Mouse (Mus musculus) hindbrain, postnatal 0 days (tissue): ENCODE data around the gene Prr3. TPM values are rescaled to one million over a fixed set of nuclear protein-coding genes. Genes with fewer than 3 reads are reported as not detected.

Experiments
- ATAC-seq: fragments of 200-750 bp; cut with Nextera tagmentation; 2 replicates; pipeline ENCODE4 v1.8.0; 2017; ENCODE audit warnings: mild to moderate bottlenecking, moderate TSS enrichment, moderate library complexity
- DNase-seq: peaks from one replicate; pipeline ENCODE4 v3.0.0-alpha.2; 2015; ENCODE audit warnings: low spot score
- H3K27ac ChIP-seq: fragments of 300-500 bp; sonication (generic); 2 replicates; pipeline ENCODE4 v1.5.1; 2014; ENCODE audit warnings: mild to moderate bottlenecking
- H3K27me3 ChIP-seq: fragments of 300-500 bp; sonication (generic); 2 replicates; pipeline ENCODE4 v1.6.1; 2014; ENCODE audit warnings: low read length, mixed read lengths; ENCODE audit not compliant: insufficient read depth
- H3K36me3 ChIP-seq: fragments of 300-500 bp; sonication (generic); 2 replicates; pipeline ENCODE4 v1.6.1; 2014; ENCODE audit warnings: low read length, mixed read lengths; ENCODE audit not compliant: insufficient read depth
- H3K4me1 ChIP-seq: fragments of 300-500 bp; sonication (generic); 2 replicates; pipeline ENCODE4 v1.6.1; 2014; ENCODE audit warnings: antibody characterized with exemption, low read length, mixed read lengths; ENCODE audit not compliant: insufficient read depth
- H3K4me2 ChIP-seq: fragments of 300-500 bp; sonication (generic); 2 replicates; pipeline ENCODE4 v1.6.1; 2014; ENCODE audit warnings: low read depth, mild to moderate bottlenecking, low read length, moderate library complexity, mixed read lengths
- H3K4me3 ChIP-seq: fragments of 300-500 bp; sonication (generic); 2 replicates; pipeline ENCODE4 v1.5.1; 2014; ENCODE audit warnings: low read length
- H3K9ac ChIP-seq: fragments of 300-500 bp; sonication (generic); replicated peaks from 2 replicates; pipeline ENCODE4 v1.6.1; 2014; ENCODE audit warnings: mild to moderate bottlenecking, low read length, moderate library complexity, mixed read lengths
- H3K9me3 ChIP-seq: fragments of 300-500 bp; sonication (generic); 2 replicates; pipeline ENCODE4 v1.6.1; 2016; ENCODE audit warnings: low read length, mixed read lengths
- CTCF ChIP-seq: IDR thresholded peaks from 2 replicates; pipeline ENCODE4 v1.5.1; 2016; ENCODE audit warnings: antibody characterized with exemption, control low read depth, low read depth
- WGBS: fragments of 180-500 bp; shearing (Covaris S2); extraction: QIAGEN DNeasy Blood & Tissue Kit; methylation state at CpG from one replicate; pipeline ENCODE4 v1.1.7; 2014; 5-methylcytosine and 5-hydroxymethylcytosine counted together
- polyA plus RNA-seq: library from polyadenylated mRNA; unstranded; fragments of >200 nt; fragmentation: Nextera tagmentation; extraction: Ambion mirVana; gene quantifications from 2 replicates; pipeline ENCODE4 v1.2.1, GENCODE M21; 2015
- total RNA-seq: library from RNA; depleted of rRNA; stranded (reverse); fragments of >200 nt; gene quantifications from 2 replicates; pipeline ENCODE4 v1.2.3, GENCODE M21; 2014

Gene Prr3
- total and polyA plus RNA-seq, 2 experiments from 2014 or later, result 46.7 to 81.9 TPM

DNA sequence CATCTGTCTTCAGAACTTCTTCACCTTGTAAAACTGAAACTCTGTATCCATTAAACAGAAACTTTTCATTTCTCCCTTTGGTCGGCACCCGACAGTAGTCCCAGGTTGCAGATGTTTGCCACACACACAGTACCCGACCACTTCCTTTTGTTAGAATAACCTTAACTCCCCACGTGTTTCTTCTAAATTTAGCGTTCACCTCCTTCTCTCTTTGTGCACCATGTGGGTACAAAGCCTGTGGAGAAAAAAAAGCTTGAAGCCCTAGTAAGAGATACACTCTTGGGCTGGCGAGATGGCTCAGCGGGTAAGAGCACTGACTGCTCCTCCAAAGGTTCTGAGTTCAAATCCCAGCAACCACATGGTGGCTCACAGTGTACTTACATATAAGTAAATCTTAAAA is 19.3 kb upstream of the Prr3 start:
- 87% methylated on average over 7 of the region's 7 CpGs for WGBS
- TF ChIP-seq CTCF, result no peak

DNA sequence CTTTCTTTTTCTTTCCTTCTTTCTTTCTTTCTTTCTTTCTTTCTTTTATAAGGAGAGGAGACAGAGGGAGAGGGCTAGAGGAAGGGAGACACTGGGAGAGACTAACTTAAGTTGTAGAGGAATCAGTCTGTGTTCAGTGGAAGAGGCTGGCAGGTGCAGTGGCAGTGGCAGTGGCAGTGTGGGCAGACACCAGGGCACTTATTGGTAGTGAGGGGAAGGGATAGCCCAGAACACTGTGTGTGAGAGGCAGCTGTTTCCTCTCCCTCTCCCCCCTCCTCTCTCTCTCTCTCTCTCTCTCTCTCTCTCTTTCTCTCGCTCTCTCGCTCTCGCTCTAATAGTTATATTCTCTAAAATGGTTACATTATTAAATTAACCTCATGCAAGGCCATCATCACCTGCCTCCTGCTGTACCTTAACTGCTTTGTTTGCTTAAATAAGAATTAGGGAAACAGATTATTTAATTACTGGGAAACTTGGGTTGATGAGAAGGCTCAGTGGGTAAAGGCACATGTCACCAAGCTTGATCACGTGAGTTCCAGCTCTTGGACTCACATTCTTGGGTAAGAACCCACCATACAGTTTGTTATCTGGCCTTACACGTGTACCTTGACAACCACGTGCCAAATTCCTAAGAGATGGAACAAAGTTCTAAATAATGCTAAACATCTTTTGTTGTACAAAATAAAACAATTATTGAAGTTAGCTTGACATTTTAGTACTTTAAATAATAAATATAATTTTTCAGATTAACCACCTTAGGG is 18.7 kb upstream of the Prr3 start:
- 90% methylated on average over 6 of the region's 6 CpGs for WGBS
- ATAC-seq, result no peak

More for the DNA sequence above, 19.3 kb upstream of the Prr3 start:
- no peaks in the 10 kb centered on the region for H3K27me3 ChIP-seq
- ATAC-seq (no peak), DNase-seq (no peak)
- no peaks in the 10 kb centered on the region for H3K4me1 ChIP-seq
- H3K4me2 ChIP-seq, result no peak overlapping the region
- H3K36me3 ChIP-seq, result no peaks in the 10 kb centered on the region
- H3K27ac ChIP-seq, result no peak overlapping the region
- no peak overlapping the region for H3K9ac ChIP-seq
- no peak overlapping the region for H3K4me3 ChIP-seq
- no peaks in the 10 kb centered on the region for H3K9me3 ChIP-seq

DNA sequence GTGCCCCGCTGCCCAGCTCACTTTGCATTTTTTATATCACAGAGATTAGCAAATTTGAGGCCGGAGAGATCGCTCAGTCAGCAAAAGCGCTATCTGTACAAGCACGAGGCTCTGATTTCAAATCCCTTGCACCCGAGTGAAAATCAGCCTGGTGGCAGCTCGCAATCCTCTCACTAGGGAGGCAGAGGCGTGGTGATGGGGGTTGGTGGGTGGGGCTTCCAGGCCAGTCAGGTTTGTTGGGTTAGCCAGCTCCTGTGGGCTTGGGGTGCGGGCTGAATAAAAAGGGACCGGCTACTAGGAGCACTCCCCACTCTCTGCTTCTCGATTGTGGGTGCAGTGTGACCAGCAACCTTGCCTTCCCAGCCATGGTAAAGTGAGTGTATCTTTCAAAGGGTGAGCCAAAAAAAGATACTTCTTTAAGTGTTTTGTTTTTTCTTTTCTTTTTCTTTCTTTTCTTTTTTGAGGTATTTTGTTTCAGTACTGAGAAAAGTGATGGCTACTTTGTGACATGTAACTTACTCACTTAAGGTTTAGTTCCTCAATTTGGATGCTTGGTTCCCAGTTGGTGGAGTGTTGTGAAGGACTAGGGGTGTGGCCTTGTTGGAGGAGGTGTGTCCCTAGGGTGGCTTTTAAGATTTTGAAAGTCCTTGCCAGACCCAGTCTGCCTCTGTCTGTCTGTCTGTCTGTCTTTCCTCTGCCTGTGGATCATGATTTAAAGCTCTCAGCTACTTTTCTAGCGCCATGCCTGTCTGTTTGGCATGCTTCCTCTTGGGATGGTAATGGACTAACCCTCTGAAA is 17.9 kb upstream of the Prr3 start:
- WGBS, result 52% methylated on average over 12 of the region's 12 CpGs
- H3K27ac ChIP-seq, result no peak overlapping the region
- DNase-seq, result no peak
- no peak for ATAC-seq
- no peaks in the 10 kb centered on the region for H3K4me1 ChIP-seq
- no peak overlapping the region for H3K9ac ChIP-seq
- no peaks in the 10 kb centered on the region for H3K27me3 ChIP-seq
- no peak for TF ChIP-seq CTCF
- H3K36me3 ChIP-seq, result no peaks in the 10 kb centered on the region
- H3K9me3 ChIP-seq, result no peaks in the 10 kb centered on the region
- H3K4me2 ChIP-seq, result no peak overlapping the region
- no peak overlapping the region for H3K4me3 ChIP-seq

More for the DNA sequence above, 18.7 kb upstream of the Prr3 start:
- Histone ChIP-seq H3K4me3 (no peak overlapping the region), H3K36me3 (no peaks in the 10 kb centered on the region), H3K4me2 (no peak overlapping the region), H3K4me1 (no peaks in the 10 kb centered on the region), H3K9me3 (no peaks in the 10 kb centered on the region), H3K27ac (no peak overlapping the region), H3K9ac (no peak overlapping the region), H3K27me3 (no peaks in the 10 kb centered on the region)
- TF ChIP-seq CTCF, result no peak
- DNase-seq, result no peak

DNA sequence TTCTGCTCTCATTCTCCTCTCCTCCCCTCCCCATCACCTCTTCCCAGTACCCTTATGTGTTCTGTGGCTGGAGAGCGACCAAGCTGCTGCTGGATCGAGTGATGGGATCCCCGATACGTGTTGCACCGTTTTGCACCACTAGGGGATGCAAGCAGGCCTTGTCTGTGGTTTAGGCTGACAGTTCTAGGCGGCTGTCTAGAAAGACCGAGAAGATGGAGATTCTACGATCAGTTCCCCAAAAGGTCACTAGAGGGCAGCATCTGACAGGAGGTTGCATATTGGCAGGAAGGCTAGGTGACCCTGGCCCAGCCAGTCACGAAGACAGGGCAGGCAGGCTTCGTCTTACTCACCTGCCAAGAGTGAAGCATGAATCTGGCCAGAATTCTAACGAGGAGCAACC is 16.9 kb upstream of the Prr3 start:
- peak; percentile 96 for DNase-seq
- Histone ChIP-seq H3K4me1 (no peaks in the 10 kb centered on the region), H3K9me3 (no peaks in the 10 kb centered on the region), H3K36me3 (no peaks in the 10 kb centered on the region), H3K27ac (no peak overlapping the region), H3K9ac (no peak overlapping the region), H3K27me3 (no peaks in the 10 kb centered on the region), H3K4me2 (no peak overlapping the region), H3K4me3 (no peak overlapping the region)
- peak; percentile 68 for ATAC-seq
- TF ChIP-seq CTCF, result peak; percentile 100
- 2% methylated on average over 11 of the region's 11 CpGs for WGBS

DNA sequence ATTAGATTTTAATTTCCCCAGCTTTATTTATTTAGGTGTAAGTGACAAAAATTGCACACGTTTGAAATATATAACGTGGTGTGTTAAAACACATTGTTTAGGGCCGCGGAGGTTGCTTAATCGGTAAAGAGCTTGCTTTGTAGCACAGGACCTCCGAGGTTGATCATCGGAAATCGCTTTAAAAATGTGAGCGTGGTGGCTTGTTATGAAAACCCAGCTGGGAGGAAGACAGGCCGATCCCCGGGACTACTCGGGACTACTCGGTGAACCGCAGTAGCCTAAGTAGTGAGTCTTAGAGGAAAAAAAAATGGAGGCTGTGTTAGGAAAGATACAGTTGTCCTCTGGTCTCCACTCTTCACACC is 14.8 kb upstream of the Prr3 start:
- no peaks in the 10 kb centered on the region for H3K27me3 ChIP-seq
- peak; percentile 23 for DNase-seq
- peak overlapping the region; percentile 77 for H3K27ac ChIP-seq
- H3K4me1 ChIP-seq, result no peaks in the 10 kb centered on the region
- H3K36me3 ChIP-seq, result no peaks in the 10 kb centered on the region
- 3% methylated on average over 14 of the region's 14 CpGs for WGBS
- ATAC-seq, result no peak
- TF ChIP-seq CTCF, result no peak
- peak overlapping the region; percentile 65 for H3K9ac ChIP-seq
- peak overlapping the region; percentile 66 for H3K4me2 ChIP-seq
- no peaks in the 10 kb centered on the region for H3K9me3 ChIP-seq
- peak overlapping the region; percentile 57 for H3K4me3 ChIP-seq

DNA sequence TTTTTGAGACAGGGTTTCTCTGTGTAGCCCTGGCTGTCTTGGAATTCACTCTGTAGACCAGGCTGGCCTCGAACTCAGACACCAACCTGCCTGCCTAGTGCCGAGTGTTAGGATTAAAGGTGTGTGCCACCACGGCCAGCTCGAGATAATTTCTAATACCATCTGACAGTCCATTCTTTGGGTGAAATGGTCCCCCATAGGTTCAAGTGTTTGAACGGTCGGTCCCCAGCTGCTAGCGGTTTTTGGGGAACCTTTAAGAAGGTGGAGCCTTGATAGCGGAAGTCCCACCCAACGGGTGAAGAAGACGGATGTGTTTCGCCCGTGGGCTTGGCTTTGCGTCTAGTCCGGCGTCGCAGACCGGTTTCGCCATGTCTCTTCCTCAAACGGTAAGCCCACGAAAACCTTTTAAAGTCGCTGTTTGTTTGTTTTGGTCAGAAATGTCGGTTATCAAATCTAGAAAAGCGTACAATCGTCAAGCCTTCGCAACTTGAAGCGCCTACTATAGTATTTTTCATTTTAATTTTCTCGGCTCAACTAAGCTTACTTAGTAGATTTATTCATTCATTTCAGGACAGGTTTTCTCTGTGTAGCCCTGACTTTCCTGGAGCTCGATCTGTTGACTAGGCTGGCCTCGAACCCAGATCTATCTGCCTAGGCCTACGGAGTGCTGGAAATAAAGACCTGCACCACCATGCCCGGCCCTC is 14.3 kb upstream of the Prr3 start:
- Histone ChIP-seq H3K4me3 (peak overlapping the region; percentile 57), H3K4me2 (peak overlapping the region; percentile 66), H3K4me1 (no peaks in the 10 kb centered on the region), H3K27me3 (no peaks in the 10 kb centered on the region), H3K9ac (peak overlapping the region; percentile 65), H3K36me3 (0 out of 2 replicates have a peak, but pooled peaks cover under 1% of the 10 kb centered on the region), H3K9me3 (no peaks in the 10 kb centered on the region), H3K27ac (peak overlapping the region; percentile 77)
- ATAC-seq (peak; percentile 65), DNase-seq (peak; percentile 94)
- no peak for TF ChIP-seq CTCF
- 3% methylated on average over 31 of the region's 31 CpGs for WGBS
